Mouse (Mus musculus) ES-Bruce4 (cell line): ENCODE data around the gene Ankrd9. TPM values are rescaled to one million over a fixed set of nuclear protein-coding genes. Genes with fewer than 3 reads are reported as not detected.

ENCODE experiments used
- H3K27ac ChIP-seq: 2 replicates; pipeline ENCODE4 v1.5.1; 2012; ENCODE audit warnings: low read length, inconsistent platforms; ENCODE audit not compliant: insufficient read depth
- H3K27me3 ChIP-seq: 2 replicates; pipeline ENCODE4 v1.6.1; 2012; ENCODE audit warnings: mild to moderate bottlenecking, low read length, inconsistent platforms; ENCODE audit not compliant: control insufficient read depth, poor library complexity, insufficient read depth, severe bottlenecking
- H3K36me3 ChIP-seq: 2 replicates; pipeline ENCODE4 v1.6.1; 2012; ENCODE audit warnings: inconsistent platforms, mild to moderate bottlenecking, low read length, moderate library complexity; ENCODE audit not compliant: control insufficient read depth, poor library complexity, insufficient read depth, severe bottlenecking
- H3K4me1 ChIP-seq: one replicate; pipeline ENCODE4 v1.8.1; 2011; ENCODE audit warnings: low read length; ENCODE audit not compliant: control insufficient read depth, insufficient read depth
- H3K4me3 ChIP-seq: 2 replicates; pipeline ENCODE4 v1.5.1; 2011; ENCODE audit warnings: low read depth, mild to moderate bottlenecking, low read length
- H3K9ac ChIP-seq: 2 replicates; pipeline ENCODE4 v1.6.1; 2012; ENCODE audit warnings: low read depth, mild to moderate bottlenecking, inconsistent platforms; ENCODE audit not compliant: poor library complexity, severe bottlenecking
- H3K9me3 ChIP-seq: replicated peaks from 2 replicates; pipeline ENCODE4 v1.6.1; 2012; ENCODE audit warnings: mild to moderate bottlenecking, low read length, inconsistent platforms; ENCODE audit not compliant: control insufficient read depth, poor library complexity, insufficient read depth, severe bottlenecking
- CTCF ChIP-seq: IDR thresholded peaks from one replicate; pipeline ENCODE4 v1.8.1; 2011; ENCODE audit warnings: low read depth, low read length
- EP300 ChIP-seq: IDR thresholded peaks from 2 replicates; pipeline ENCODE4 v1.6.1; 2011; ENCODE audit warnings: low read depth, low read length; ENCODE audit not compliant: insufficient read depth
- POLR2A ChIP-seq: IDR thresholded peaks from one replicate; pipeline ENCODE4 v1.8.1; 2011; ENCODE audit warnings: low read length; ENCODE audit not compliant: insufficient read depth
- polyA plus RNA-seq: library from polyadenylated mRNA; stranded (reverse); fragments of >200 nt; gene quantifications from 2 replicates; pipeline ENCODE4 v1.2.4, GENCODE M21; 2011; ENCODE audit warnings: low read depth; ENCODE audit not compliant: missing spikeins, insufficient read depth, insufficient read length

Gene Ankrd9
- polyA plus RNA-seq, 1 experiment = 4.9 TPM

DNA sequence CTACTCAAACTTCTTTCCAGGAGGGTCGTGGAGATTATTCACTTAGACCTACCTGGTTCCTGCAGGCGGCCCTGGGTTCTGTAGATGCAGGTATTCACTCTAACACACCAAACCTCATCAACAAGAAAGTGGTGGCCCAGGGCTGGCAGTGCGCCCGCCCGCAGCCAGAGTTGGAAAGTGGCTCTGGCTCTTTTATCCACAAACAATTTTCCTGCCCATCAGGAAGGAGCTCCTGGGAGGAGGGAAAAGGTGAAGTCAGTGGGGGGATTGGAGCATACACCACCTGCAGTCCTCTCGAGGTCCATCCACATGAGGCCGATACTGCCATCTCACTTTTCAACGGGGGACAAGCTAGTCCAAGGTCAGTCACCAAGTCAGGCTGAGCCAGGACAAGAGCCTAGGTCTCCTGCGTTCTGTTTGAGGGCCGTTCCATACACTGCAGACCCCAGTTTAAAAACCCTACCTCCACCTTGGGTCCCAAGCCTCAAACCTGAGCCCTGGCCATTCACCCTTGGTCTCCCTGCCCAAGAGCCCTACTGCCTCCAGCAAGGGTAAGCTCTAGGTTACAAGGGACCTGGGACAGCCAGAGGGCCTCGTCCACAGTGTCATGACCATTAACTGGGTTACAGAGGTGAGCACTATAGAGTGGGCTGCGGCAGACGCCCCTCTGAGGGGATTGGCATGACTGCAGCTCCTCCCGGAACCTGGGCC, 789 bp downstream of the Ankrd9 start:
- no peak for TF ChIP-seq POLR2A
- no peak for TF ChIP-seq CTCF
- no peak for TF ChIP-seq EP300
- Histone ChIP-seq H3K36me3 (peaks cover 5% of the 10 kb centered on the region; the same call in 1 of the 2 replicates), H3K27ac (no peak overlapping the region), H3K4me3 (peak overlapping the region; percentile 86), H3K27me3 (no peaks in the 10 kb centered on the region), H3K9me3 (no peaks in the 10 kb centered on the region), H3K9ac (peak overlapping the region; percentile 85), H3K4me1 (no peaks in the 10 kb centered on the region)

DNA sequence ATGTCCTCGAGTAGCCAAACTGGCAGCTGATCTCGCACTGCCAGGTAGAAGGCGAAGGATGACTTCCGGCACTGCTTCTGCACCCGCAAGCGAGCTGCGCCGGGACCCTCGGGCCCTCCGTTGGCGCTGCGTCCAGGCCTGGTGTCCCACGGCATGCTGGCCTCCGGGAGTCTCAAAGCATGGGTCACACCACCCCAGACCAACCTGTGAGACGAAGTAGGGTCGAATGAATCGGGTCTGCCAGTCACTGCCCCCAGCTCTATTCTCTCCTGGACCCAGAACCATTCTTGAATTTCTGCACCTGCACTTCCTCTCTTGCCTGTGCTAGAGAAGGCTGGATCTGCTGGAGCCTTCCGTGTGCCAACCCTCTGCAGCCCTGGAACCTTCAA, 1.5 kb downstream of the Ankrd9 start:
- H3K4me3 ChIP-seq = peak overlapping the region; percentile 39
- peaks cover 5% of the 10 kb centered on the region; the same call in 1 of the 2 replicates for H3K36me3 ChIP-seq
- TF ChIP-seq EP300 (no peak), CTCF (no peak), POLR2A (no peak)
- peak overlapping the region; percentile 85 for H3K9ac ChIP-seq
- no peaks in the 10 kb centered on the region for H3K27me3 ChIP-seq
- H3K9me3 ChIP-seq = no peaks in the 10 kb centered on the region
- H3K27ac ChIP-seq = no peak overlapping the region
- no peaks in the 10 kb centered on the region for H3K4me1 ChIP-seq

DNA sequence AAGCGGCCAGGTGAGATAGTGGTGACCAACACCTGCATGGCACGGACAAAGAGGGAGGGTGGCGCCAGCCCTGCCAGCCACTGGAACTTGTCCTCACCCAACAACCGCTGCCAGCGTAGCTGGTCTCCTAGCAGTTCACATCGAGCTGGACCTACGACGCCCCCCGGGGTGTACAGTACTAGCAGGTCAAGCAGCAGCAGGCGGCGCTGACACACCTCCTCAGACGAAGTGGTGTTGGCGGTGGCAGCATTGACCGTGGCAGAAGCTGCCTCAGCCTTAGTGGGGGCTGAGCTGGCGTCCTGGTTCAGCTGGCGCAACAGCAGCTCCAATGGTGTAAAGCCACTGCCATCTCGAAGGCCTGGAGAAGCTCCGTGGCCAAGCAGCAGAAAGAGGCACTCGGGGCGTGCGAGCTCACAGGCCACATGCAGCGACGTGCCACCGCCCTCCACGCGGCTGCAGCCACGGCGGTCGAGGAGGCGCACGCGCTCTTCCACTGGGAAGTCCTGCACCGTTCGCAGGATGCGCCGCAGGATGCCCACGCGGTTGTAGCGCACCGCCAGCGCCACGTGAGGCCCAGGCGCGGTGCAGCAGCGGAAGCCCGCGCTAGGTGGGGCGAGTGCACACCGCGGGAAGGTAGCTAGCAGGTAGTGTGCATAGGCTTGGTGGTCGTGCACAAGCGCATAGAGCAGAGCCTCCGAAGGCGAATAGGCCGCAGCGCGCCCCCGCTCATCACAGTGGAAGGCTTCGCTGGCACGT, 2.1 kb downstream of the Ankrd9 start:
- H3K4me1 ChIP-seq = no peaks in the 10 kb centered on the region
- H3K9ac ChIP-seq = peak overlapping the region; percentile 85; the same call in 1 of the 2 replicates
- no peaks in the 10 kb centered on the region for H3K9me3 ChIP-seq
- no peak overlapping the region for H3K27ac ChIP-seq
- H3K27me3 ChIP-seq = no peaks in the 10 kb centered on the region
- peak overlapping the region; percentile 39 for H3K4me3 ChIP-seq
- H3K36me3 ChIP-seq = peaks cover 5% of the 10 kb centered on the region; the same call in 1 of the 2 replicates
- TF ChIP-seq EP300 (no peak), CTCF (no peak), POLR2A (no peak)

DNA sequence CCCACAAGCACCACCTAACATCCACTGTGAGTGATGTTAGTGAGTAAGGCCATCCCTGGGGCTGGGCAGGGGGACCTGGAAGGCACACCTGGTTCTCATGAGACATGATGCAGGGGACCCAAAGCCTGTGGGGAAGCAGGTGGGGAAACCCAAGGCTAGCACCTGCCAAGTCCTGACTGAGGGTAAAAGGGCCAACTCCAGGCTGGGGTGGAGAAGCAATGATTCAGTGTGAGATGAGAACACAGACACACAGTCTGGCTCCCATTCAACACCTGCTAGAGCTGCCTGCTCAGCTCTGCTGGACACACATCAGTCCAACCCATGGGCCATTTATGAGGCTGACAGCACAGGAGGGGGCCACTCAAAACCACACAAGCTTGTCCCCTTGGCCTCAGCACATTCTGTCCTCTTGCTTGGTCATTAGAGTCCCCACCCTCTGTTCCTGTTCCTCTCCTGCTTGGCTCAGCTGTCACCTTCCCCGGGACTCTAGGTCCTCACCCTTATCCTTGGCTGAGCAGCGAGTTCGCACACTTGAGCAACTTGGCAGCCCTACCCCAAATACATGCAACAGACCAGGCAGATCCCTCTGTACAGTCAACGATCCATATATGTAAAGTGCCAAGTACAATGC, 2.9 kb downstream of the Ankrd9 start:
- Histone ChIP-seq H3K36me3 (peaks cover 5% of the 10 kb centered on the region; the same call in 1 of the 2 replicates), H3K9me3 (no peaks in the 10 kb centered on the region), H3K4me1 (no peaks in the 10 kb centered on the region), H3K4me3 (no peak overlapping the region), H3K9ac (no peak overlapping the region), H3K27ac (no peak overlapping the region), H3K27me3 (no peaks in the 10 kb centered on the region)
- TF ChIP-seq POLR2A (no peak), EP300 (no peak), CTCF (no peak)

DNA sequence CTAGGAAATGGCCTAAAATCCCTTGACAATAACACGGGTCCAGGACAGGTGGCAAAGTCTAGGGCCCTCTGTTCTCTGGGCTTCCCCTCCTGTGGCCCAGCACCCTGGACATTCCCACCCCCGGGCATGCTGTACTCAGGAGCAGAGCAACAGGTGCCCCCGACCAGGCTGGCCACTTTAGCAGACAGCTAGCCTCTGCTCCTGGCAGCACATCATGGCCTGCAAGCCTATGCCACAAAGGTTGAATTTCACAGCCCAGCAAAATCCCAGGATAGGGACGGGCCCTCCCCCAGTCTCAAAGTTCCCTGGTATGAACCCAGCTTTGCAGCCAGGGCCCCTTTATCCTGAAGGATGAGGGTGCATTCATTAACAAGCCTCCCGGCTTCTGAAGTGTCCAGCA, 3.5 kb downstream of the Ankrd9 start:
- Histone ChIP-seq H3K4me3 (no peak overlapping the region), H3K36me3 (peaks cover 5% of the 10 kb centered on the region; the same call in 1 of the 2 replicates), H3K27me3 (no peaks in the 10 kb centered on the region), H3K27ac (no peak overlapping the region), H3K4me1 (no peaks in the 10 kb centered on the region), H3K9ac (no peak overlapping the region), H3K9me3 (no peaks in the 10 kb centered on the region)
- TF ChIP-seq EP300 (no peak), CTCF (no peak), POLR2A (no peak)
